Mouse (Mus musculus) layer of hippocampus, postnatal 36 days (tissue): ENCODE results near the gene Nmnat2. TPM values are rescaled to one million over a fixed set of nuclear protein-coding genes. Genes with fewer than 3 reads are reported as not detected.

Experiments
- DNase-seq, 2 experiments: peaks; one replicate each; pipeline ENCODE4 v3.0.0; 2022
- total RNA-seq, 2 experiments: library from RNA; stranded (reverse); gene quantifications; 2 replicates each; pipeline ENCODE4 v1.2.3; 2021

Gene Nmnat2
- total RNA-seq, 2 experiments from 2014 or later: 131 to 133 TPM

- DNase-seq: no peak
Observed at GRCm38 (mm10) chr1:153094226-153095076, 139.7 kb downstream of the Nmnat2 start.

GRCm38 (mm10) chr1:153095328-153095727 is 140.5 kb downstream of the Nmnat2 start:
- DNase-seq: no peak

GRCm38 (mm10) chr1:153095826-153096727 is 141.3 kb downstream of the Nmnat2 start:
- DNase-seq: no peak

GRCm38 (mm10) chr1:153097017-153097675 is 142.4 kb downstream of the Nmnat2 start:
- DNase-seq: no peak

GRCm38 (mm10) chr1:153098586-153098985 is 143.8 kb downstream of the Nmnat2 start:
- DNase-seq: no peak

- no peak for DNase-seq
Observed at GRCm38 (mm10) chr1:153100912-153101311, 146.1 kb downstream of the Nmnat2 start.

- DNase-seq: peak in 1 of 2 experiments; percentile 40
Observed at GRCm38 (mm10) chr1:153101327-153101880, 146.6 kb downstream of the Nmnat2 start.

- DNase-seq: no peak
Observed at GRCm38 (mm10) chr1:153102296-153103185, 147.7 kb downstream of the Nmnat2 start.

GRCm38 (mm10) chr1:153103186-153103554 is 148.4 kb downstream of the Nmnat2 start:
- DNase-seq: no peak

GRCm38 (mm10) chr1:153104804-153105203 is 150.0 kb downstream of the Nmnat2 start:
- no peak for DNase-seq

GRCm38 (mm10) chr1:153107866-153108265 is 153.1 kb downstream of the Nmnat2 start:
- DNase-seq: peak; percentile 43 to 53

GRCm38 (mm10) chr1:153109346-153109745 is 154.6 kb downstream of the Nmnat2 start:
- no peak for DNase-seq

GRCm38 (mm10) chr1:153109836-153110235 is 155.0 kb downstream of the Nmnat2 start:
- no peak for DNase-seq

- no peak for DNase-seq
Observed at GRCm38 (mm10) chr1:153111596-153111995, 156.8 kb downstream of the Nmnat2 start.

GRCm38 (mm10) chr1:153115315-153115714 is 160.5 kb downstream of the Nmnat2 start:
- DNase-seq: no peak

GRCm38 (mm10) chr1:153120544-153120943 is 165.8 kb downstream of the Nmnat2 start:
- DNase-seq: no peak

- DNase-seq: no peak
Observed at GRCm38 (mm10) chr1:153121320-153121719, 166.5 kb downstream of the Nmnat2 start.

- no peak for DNase-seq
Observed at GRCm38 (mm10) chr1:153122764-153123163, 168.0 kb downstream of the Nmnat2 start.

- DNase-seq: no peak
Observed at GRCm38 (mm10) chr1:153124502-153124901, 169.7 kb downstream of the Nmnat2 start.

- DNase-seq: no peak
Observed at GRCm38 (mm10) chr1:153125287-153126275, 170.8 kb downstream of the Nmnat2 start.
